Mouse (Mus musculus): ENCODE data around the gene Rag1.

The Rag1 gene

DNA sequence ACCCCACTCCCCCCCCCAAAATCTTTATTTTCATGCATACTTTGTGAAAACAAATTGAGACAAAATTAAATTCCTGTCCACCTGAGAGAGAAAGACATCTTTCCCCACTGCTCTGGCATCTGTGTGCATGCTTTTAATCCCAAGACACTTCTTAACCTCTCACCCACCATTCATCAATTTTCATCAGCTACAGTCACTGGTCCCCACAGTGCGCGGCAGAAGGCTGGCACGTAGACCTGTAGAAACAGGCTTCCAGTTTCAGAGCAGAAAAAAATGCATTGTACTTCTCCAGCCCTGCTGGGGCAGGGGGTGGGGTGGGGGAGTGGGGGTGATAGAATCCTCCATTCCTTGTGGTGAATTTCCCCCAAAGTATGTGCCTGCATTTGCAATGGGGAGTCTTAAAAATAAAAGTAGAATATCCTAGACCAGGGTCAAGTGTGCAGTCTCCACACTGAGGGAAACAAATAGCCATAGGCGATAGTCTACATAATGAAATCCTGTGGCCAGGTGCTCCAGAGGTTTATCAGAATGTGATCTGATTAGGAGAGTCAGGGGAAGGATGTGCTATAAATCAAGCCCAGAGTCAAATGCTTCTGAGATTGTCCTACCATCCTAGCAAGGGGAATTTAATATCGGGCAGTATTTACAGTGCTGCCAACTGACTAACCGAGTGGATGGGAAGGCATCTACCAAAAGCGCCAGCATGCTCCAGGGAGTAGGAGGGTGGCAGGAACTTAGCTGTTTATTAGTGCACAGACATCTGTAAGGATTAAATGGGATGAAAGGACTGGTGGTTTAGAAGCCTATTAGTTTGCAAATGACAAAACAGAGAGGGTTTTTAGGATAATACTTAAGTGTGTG lies 10.1 kb downstream of the Rag1 start:
- no peak for DNase-seq (ENCODE audit: low spot score in 2 of 2)

- DNase-seq (ENCODE audit: low spot score in 2 of 2) = peak; percentile 88 to 96
Measured at GRCm38 (mm10) chr2:101628297-101629236, 20.7 kb downstream of the Rag1 start.

- no peak for DNase-seq (ENCODE audit: low spot score in 2 of 2)
Measured at GRCm38 (mm10) chr2:101627227-101627626, 22.1 kb downstream of the Rag1 start.

DNA sequence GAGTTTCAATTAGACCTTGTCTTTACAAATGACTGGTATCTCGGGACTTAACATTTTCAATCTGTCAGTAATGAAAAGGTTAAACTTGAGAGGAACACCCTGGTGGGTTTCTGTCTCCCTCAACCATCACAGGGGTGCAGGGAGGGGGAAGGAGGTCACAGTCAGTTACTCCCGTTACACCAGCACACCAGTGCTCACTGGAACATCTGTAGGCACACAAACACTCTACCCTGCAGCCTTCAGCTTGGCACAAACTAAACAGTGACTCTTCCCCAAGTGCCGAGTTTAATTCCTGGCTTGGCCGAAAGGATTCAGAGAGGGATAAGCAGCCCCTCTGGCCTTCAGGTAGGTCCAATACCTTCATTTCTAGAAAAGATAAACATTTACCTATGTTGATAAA lies 24.8 kb downstream of the Rag1 start, which contains the start of gene Rag2:
Gene Rag2, plus strand, starts transcription at position 193 of the 400 bp plus-strand sequence.
- no peak for DNase-seq (ENCODE audit: low spot score in 2 of 2)

DNA sequence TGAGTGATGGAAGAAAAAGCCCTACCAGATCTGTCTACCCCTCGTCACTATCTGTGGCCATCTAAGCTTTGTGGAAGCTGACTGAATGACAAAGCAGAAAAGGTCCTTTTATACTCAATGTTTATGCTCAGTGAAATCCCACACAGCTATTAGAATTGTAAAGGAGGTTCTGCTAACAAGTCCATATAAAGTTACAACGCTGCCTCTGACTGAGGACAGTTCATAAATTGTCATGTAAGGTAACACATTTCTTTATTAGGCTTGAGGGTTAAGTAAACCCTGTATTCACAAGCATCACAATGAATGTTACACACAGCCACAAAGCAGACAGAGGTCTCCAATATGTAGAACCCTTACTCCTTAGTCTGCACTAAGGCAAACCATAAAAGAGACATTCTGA lies 25.3 kb downstream of the Rag1 start:
- DNase-seq (ENCODE audit: low spot score in 2 of 2) = no peak

- DNase-seq (ENCODE audit: low spot score in 2 of 2) = no peak
Measured at GRCm38 (mm10) chr2:101623042-101623441, 26.3 kb downstream of the Rag1 start.

GRCm38 (mm10) chr2:101621611-101622010 lies 27.7 kb downstream of the Rag1 start:
- no peak for DNase-seq (ENCODE audit: low spot score in 2 of 2)

- DNase-seq (ENCODE audit: low spot score in 2 of 2) = no peak
Measured at GRCm38 (mm10) chr2:101620899-101621298, 28.4 kb downstream of the Rag1 start.

GRCm38 (mm10) chr2:101618373-101618772 lies 30.9 kb downstream of the Rag1 start:
- no peak for DNase-seq (ENCODE audit: low spot score in 2 of 2)

GRCm38 (mm10) chr2:101615464-101616305 lies 33.6 kb downstream of the Rag1 start:
- DNase-seq (ENCODE audit: low spot score in 2 of 2) = no peak

DNA sequence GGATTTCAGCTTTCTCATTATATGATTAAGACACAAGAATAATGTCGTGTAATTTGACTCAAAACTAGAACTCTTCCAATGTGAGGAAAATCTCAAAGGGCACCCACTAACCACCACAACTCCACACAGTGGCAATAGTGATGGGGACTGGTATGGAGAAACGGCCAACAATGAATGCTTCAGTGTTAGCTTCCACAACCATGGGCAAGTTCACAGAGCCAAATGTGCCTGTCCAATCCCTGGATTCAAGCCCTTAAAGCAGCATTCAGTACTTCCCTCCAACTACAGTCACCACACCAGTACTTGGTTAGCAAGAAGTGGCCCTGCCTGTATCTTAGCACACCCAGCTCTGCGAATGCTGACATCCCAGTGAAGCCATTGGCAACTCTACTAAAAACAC lies 38.4 kb downstream of the Rag1 start:
- DNase-seq (ENCODE audit: low spot score in 2 of 2) = no peak

DNA sequence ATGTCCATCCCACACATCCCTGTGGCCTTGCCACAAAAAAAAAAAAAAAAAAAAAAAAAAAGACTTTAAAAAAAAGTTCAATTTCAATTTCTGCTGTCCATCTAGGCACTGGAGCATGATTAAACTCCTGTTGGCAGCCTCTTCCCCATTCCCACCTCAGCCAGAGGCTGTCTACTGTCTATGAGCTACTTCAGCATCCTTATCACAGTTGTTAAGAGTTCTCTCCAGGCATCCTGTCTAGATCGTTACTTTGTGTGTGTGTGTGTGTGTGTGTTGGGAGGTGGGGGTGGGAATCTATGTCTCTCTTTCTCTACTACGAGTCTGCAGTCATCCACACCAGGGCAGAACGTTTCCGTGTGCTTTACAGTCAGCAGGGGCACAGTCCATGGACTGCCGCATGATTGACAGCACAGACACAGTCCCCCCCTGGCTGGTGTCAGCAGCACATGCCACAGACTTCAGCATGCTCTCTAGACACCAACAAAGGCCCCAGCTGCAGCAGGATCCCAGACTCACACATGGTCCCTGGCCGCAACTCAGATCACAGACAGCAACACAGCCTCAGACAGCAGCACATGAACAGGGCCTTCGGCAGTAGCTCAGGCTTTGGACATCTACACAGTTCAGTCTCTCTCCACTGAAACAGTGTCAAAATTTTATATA lies 40.9 kb downstream of the Rag1 start:
- no peak for DNase-seq (ENCODE audit: low spot score in 2 of 2)

- DNase-seq (ENCODE audit: low spot score in 2 of 2) = no peak
Measured at GRCm38 (mm10) chr2:101603099-101603498, 46.2 kb downstream of the Rag1 start.

- peak; percentile 69 to 72 for DNase-seq (ENCODE audit: low spot score in 2 of 2)
Measured at GRCm38 (mm10) chr2:101600703-101601102, 48.6 kb downstream of the Rag1 start.

DNA sequence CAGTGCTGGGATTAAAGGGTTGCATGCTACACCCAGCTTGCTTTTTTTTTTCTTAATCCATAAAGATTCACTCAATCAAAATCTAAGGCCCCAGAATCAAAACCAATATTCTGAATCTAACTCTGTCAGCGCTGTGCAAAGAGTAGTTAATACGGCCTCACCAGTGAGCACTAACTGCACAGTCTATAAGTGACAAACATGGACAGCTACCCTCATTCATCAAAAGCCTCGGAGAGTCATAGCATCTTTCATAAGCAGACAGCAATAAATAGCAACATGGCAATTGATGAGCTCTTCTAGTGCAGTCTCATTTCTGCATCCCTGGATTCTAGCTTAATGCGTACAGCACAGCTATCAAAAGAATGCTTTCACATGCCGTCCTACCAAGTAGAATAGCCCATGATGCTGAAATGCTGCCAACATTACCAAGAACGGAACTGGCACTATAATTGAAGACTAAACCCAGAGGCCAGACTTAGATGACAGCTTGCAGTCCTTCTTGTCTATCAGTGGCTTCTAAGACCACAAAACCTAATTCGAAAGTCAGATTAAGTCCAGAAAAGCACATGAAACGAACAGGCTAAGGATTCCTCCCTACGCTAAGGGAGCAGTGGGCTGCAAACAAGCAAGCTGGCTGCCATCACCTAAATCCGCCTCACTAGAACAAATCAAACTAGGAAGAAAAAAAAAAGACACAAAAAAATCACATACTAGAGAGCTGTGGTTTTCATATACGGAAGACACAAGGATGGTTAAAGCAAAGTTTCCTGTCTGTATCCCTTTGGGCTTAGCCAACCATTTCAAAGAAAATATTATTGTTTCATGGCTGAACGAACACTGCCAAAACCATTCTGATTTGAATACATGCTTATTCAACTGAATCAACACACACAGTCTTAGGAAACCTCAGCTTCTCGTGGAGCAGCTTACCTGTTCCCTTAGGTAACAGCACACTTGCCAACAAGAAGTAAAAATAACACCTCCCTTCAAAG lies 50.8 kb downstream of the Rag1 start:
- peak in 1 of 2 experiments; percentile 43 for DNase-seq (ENCODE audit: low spot score in 2 of 2)

DNA sequence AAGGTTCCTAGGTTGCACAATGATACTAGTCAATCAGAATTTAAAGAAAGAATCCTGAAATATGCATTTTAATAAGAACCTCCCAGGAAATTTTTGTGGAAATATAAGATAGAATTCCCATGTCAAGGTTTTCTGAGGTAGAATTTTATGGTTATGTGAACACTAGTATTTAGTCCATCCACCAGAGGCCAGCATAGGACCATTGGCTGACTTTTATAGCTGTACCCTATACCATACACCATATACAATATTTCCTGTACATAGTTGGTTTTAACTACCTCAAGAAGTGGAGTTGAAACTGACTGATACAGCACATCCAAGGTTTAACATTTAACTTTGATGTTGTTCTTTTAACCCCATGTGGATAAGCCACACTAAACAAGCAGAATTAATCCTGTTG lies 52.1 kb downstream of the Rag1 start:
- DNase-seq (ENCODE audit: low spot score in 2 of 2) = no peak

GRCm38 (mm10) chr2:101594681-101595080 lies 54.6 kb downstream of the Rag1 start:
- no peak for DNase-seq (ENCODE audit: low spot score in 2 of 2)

DNA sequence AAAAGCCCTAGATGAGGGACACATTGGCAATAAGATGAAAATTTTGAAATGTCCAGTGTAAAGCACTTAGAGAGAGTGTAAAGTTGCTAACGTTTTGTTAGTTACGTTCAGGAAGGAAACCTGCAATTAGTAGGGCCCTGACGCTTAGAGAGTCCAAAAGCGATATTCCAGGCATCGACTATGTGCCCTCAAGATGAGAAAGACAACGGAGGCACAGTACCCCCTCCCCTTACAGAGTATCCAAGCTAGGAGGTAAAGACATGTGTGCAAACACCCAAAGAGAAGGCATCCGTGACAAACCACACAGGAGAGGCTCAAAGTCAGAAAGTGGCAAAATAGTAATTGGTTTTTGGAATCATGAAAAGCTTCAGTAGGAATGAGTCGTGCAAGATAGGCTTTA lies 56.4 kb downstream of the Rag1 start:
- DNase-seq (ENCODE audit: low spot score in 2 of 2) = no peak

DNA sequence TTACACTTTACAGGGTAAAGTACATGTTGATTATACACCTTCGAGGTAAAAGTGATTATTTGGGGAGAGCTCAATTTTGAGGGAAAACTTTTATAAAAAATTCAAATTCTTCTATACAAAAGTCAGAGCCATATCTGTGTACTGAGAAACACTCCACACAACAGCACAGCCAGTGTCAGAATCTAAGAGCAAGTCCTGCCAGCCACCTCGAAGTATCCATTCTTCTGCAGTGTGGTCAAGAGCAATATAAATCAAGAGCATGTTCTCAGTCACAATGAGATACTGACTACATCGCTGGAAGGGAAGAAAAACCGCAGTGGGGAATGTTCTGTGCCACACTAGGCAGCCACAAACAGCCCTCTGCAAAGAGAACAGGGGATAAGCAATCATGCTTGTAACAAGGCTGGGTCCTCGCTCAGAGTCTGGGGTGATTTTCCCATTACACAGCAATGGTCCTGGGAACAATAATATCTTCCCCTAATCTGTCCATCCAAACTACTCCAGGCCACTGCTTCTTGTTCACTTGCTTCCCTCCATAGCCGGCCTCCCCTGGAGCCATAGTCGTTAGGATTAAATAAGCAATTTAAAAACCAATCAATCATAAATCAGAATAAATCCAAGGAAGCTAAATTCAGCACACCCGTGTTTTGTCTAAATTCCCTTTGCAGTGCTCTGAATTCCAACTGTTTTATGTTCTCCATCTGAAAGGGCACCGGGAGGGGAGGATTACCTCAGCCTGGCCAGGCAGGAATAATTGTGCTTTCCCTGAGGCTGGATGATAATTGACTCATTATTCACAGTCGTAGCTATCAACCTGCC lies 57.1 kb downstream of the Rag1 start:
- no peak for DNase-seq (ENCODE audit: low spot score in 2 of 2)
